Mouse (Mus musculus) forebrain, embryonic 11.5 days (tissue): ENCODE results near the gene Frmd4a. TPM values are rescaled to one million over a fixed set of nuclear protein-coding genes. Genes with fewer than 3 reads are reported as not detected.
A peak's percentile ranks its signal among the peaks of the same experiment; 100 is the strongest.
"Not testable (repeated sequence)": the region's sequence is repeated elsewhere in the genome, so short reads cannot be mapped to it uniquely, and the experiment has no call there.

Experiments
- ATAC-seq: fragments of 200-750 bp; cut with Nextera tagmentation; replicated peaks from 2 replicates; pipeline ENCODE4 v1.8.0; 2017; ENCODE audit warnings: moderate TSS enrichment; ENCODE audit not compliant: low FRiP score
- DNase-seq: peaks from one replicate; pipeline ENCODE4 v3.0.0-alpha.2; 2017; ENCODE audit warnings: low spot score
- H3K27ac ChIP-seq: fragments of 300-500 bp; sonication (generic); 2 replicates; pipeline ENCODE4 v1.5.1; 2014; ENCODE audit warnings: low read depth, low read length
- H3K27me3 ChIP-seq: fragments of 300-500 bp; sonication (generic); 2 replicates; pipeline ENCODE4 v1.6.1; 2014; ENCODE audit warnings: mild to moderate bottlenecking, low read length, mixed read lengths; ENCODE audit not compliant: control insufficient read depth, insufficient read depth
- H3K36me3 ChIP-seq: fragments of 300-500 bp; sonication (generic); 2 replicates; pipeline ENCODE4 v1.6.1; 2014; ENCODE audit warnings: mild to moderate bottlenecking, low read length, moderate library complexity, mixed read lengths; ENCODE audit not compliant: control insufficient read depth, insufficient read depth
- H3K4me1 ChIP-seq: fragments of 300-500 bp; sonication (generic); replicated peaks from 2 replicates; pipeline ENCODE4 v1.6.1; 2014; ENCODE audit warnings: low read length, mixed read lengths; ENCODE audit not compliant: control insufficient read depth, insufficient read depth
- H3K4me2 ChIP-seq: fragments of 300-500 bp; sonication (generic); 2 replicates; pipeline ENCODE4 v1.6.1; 2014; ENCODE audit warnings: low read depth, mild to moderate bottlenecking, low read length, moderate library complexity, mixed read lengths; ENCODE audit not compliant: severe bottlenecking
- H3K4me3 ChIP-seq: fragments of 300-500 bp; sonication (generic); 2 replicates; pipeline ENCODE4 v1.5.1; 2014; ENCODE audit warnings: low read depth, low read length
- H3K9ac ChIP-seq: fragments of 300-500 bp; sonication (generic); 2 replicates; pipeline ENCODE4 v1.6.1; 2014; ENCODE audit warnings: low read length
- H3K9me3 ChIP-seq: fragments of 300-500 bp; sonication (generic); 2 replicates; pipeline ENCODE4 v1.6.1; 2016; ENCODE audit warnings: low read length, mixed read lengths; ENCODE audit not compliant: control insufficient read depth
- WGBS: fragments of 180-500 bp; shearing (Covaris S2); extraction: QIAGEN DNeasy Blood & Tissue Kit; methylation state at CpG from one replicate; pipeline ENCODE4 v1.1.7; 2014; 5-methylcytosine and 5-hydroxymethylcytosine counted together
- polyA plus RNA-seq: library from polyadenylated mRNA; unstranded; fragments of >200 nt; fragmentation: Nextera tagmentation; extraction: Ambion mirVana; gene quantifications from 2 replicates; pipeline ENCODE4 v1.2.1, GENCODE M21; 2014

The Frmd4a gene
- polyA plus RNA-seq, 1 experiment from 2014 or later = 50.3 TPM

- H3K27me3 ChIP-seq, H3K27ac ChIP-seq, DNase-seq, H3K4me1 ChIP-seq, H3K36me3 ChIP-seq, H3K9me3 ChIP-seq, H3K4me3 ChIP-seq, ATAC-seq, H3K4me2 ChIP-seq, H3K9ac ChIP-seq: not testable (repeated sequence)
- WGBS = 93% methylated on average over 12 of the region's 12 CpGs
These were observed 241.3 kb downstream of the Frmd4a start for GRCm38 (mm10) chr2:4258803-4259202.

- ATAC-seq (peak; percentile 71), DNase-seq (no peak)
- Histone ChIP-seq H3K4me2 (no peak overlapping the region), H3K9me3 (no peaks in the 10 kb centered on the region), H3K9ac (no peak overlapping the region), H3K36me3 (no peaks in the 10 kb centered on the region), H3K27ac (no peak overlapping the region), H3K4me1 (0 out of 2 replicates have a peak, but pooled peaks cover 1% of the 10 kb centered on the region), H3K4me3 (no peak overlapping the region), H3K27me3 (no peaks in the 10 kb centered on the region)
- WGBS = 21% methylated on average over 10 of the region's 10 CpGs
These were observed 243.0 kb downstream of the Frmd4a start for GRCm38 (mm10) chr2:4260324-4261058.

GRCm38 (mm10) chr2:4262667-4263066 is 245.2 kb downstream of the Frmd4a start:
- H3K4me3 ChIP-seq = no peak overlapping the region
- no peak overlapping the region for H3K27ac ChIP-seq
- no peak overlapping the region for H3K4me2 ChIP-seq
- 0 out of 2 replicates have a peak, but pooled peaks cover 1% of the 10 kb centered on the region for H3K4me1 ChIP-seq
- 86% methylated on average over 3 of the region's 3 CpGs for WGBS
- DNase-seq = no peak
- no peaks in the 10 kb centered on the region for H3K27me3 ChIP-seq
- H3K9me3 ChIP-seq = no peaks in the 10 kb centered on the region
- ATAC-seq = no peak
- no peaks in the 10 kb centered on the region for H3K36me3 ChIP-seq
- H3K9ac ChIP-seq = no peak overlapping the region

GRCm38 (mm10) chr2:4267377-4267776 is 249.9 kb downstream of the Frmd4a start:
- H3K4me2 ChIP-seq = no peak overlapping the region
- no peak overlapping the region for H3K27ac ChIP-seq
- H3K4me1 ChIP-seq = no peaks in the 10 kb centered on the region
- H3K36me3 ChIP-seq = no peaks in the 10 kb centered on the region
- DNase-seq (no peak), ATAC-seq (no peak)
- no peaks in the 10 kb centered on the region for H3K27me3 ChIP-seq
- no peaks in the 10 kb centered on the region for H3K9me3 ChIP-seq
- 92% methylated on average over 7 of the region's 7 CpGs for WGBS
- H3K4me3 ChIP-seq = no peak overlapping the region
- no peak overlapping the region for H3K9ac ChIP-seq

- Histone ChIP-seq H3K4me3 (no peak overlapping the region), H3K4me2 (no peak overlapping the region), H3K4me1 (no peaks in the 10 kb centered on the region; the same call in 1 of the 2 replicates), H3K9ac (no peak overlapping the region), H3K36me3 (no peaks in the 10 kb centered on the region), H3K9me3 (no peaks in the 10 kb centered on the region), H3K27me3 (no peaks in the 10 kb centered on the region), H3K27ac (no peak overlapping the region)
- DNase-seq (peak; percentile 61), ATAC-seq (no peak)
- WGBS = 73% methylated on average over 5 of the region's 5 CpGs
These were observed 265.3 kb downstream of the Frmd4a start for GRCm38 (mm10) chr2:4282777-4283176.

GRCm38 (mm10) chr2:4285693-4286291 is 268.3 kb downstream of the Frmd4a start:
- no peaks in the 10 kb centered on the region for H3K9me3 ChIP-seq
- no peak overlapping the region for H3K4me2 ChIP-seq
- H3K9ac ChIP-seq = no peak overlapping the region
- WGBS = 39% methylated on average over 4 of the region's 4 CpGs
- H3K36me3 ChIP-seq = no peaks in the 10 kb centered on the region
- H3K4me1 ChIP-seq = no peaks in the 10 kb centered on the region; the same call in 1 of the 2 replicates
- H3K4me3 ChIP-seq = no peak overlapping the region
- no peak overlapping the region for H3K27ac ChIP-seq
- DNase-seq = no peak
- no peaks in the 10 kb centered on the region for H3K27me3 ChIP-seq
- no peak for ATAC-seq

- H3K9ac ChIP-seq = no peak overlapping the region
- H3K4me3 ChIP-seq = no peak overlapping the region
- DNase-seq (no peak), ATAC-seq (no peak)
- H3K9me3 ChIP-seq = no peaks in the 10 kb centered on the region
- no peaks in the 10 kb centered on the region for H3K27me3 ChIP-seq
- H3K27ac ChIP-seq = no peak overlapping the region
- WGBS = 63% methylated on average over 8 of the region's 8 CpGs
- H3K36me3 ChIP-seq = no peaks in the 10 kb centered on the region
- H3K4me1 ChIP-seq = no peaks in the 10 kb centered on the region; the same call in 1 of the 2 replicates
- no peak overlapping the region for H3K4me2 ChIP-seq
These were observed 268.9 kb downstream of the Frmd4a start for GRCm38 (mm10) chr2:4286390-4286901.

GRCm38 (mm10) chr2:4290475-4290874 is 273.0 kb downstream of the Frmd4a start:
- no peak for ATAC-seq
- H3K9ac ChIP-seq = no peak overlapping the region
- no peaks in the 10 kb centered on the region for H3K27me3 ChIP-seq
- H3K4me3 ChIP-seq = no peak overlapping the region
- H3K4me2 ChIP-seq = no peak overlapping the region
- 93% methylated on average over 2 of the region's 2 CpGs for WGBS
- DNase-seq = no peak
- no peaks in the 10 kb centered on the region for H3K9me3 ChIP-seq
- H3K27ac ChIP-seq = no peak overlapping the region
- no peaks in the 10 kb centered on the region for H3K36me3 ChIP-seq
- H3K4me1 ChIP-seq = no peaks in the 10 kb centered on the region; the same call in 1 of the 2 replicates
